Mouse (Mus musculus) cortical plate, adult 2 months (tissue): Measurements from ENCODE around the gene Fam107b. TPM values are rescaled to one million over a fixed set of nuclear protein-coding genes. Genes with fewer than 3 reads are reported as not detected.

Source experiments
- H3K27ac ChIP-seq: fragments of 200-500 bp; 2 replicates; pipeline ENCODE4 v1.5.1; 2012; ENCODE audit warnings: low read length, control low read depth, inconsistent platforms; ENCODE audit not compliant: insufficient read depth
- H3K4me1 ChIP-seq: fragments of 200-500 bp; 2 replicates; pipeline ENCODE4 v1.6.1; 2011; ENCODE audit warnings: low read length; ENCODE audit not compliant: control insufficient read depth, insufficient read depth
- H3K4me3 ChIP-seq: fragments of 200-500 bp; 2 replicates; pipeline ENCODE4 v1.5.1; 2011; ENCODE audit warnings: mild to moderate bottlenecking, low read length, control low read depth; ENCODE audit not compliant: insufficient read depth
- CTCF ChIP-seq: fragments of 200-500 bp; IDR thresholded peaks from 2 replicates; pipeline ENCODE4 v1.5.1; 2011; ENCODE audit warnings: mild to moderate bottlenecking, control low read depth, low read length; ENCODE audit not compliant: insufficient read depth; ENCODE audit errors: extremely low read depth
- POLR2A ChIP-seq: fragments of 200-500 bp; IDR thresholded peaks from 2 replicates; pipeline ENCODE4 v1.6.1; 2011; ENCODE audit warnings: mild to moderate bottlenecking, low read length, control low read depth; ENCODE audit not compliant: insufficient read depth; ENCODE audit errors: extremely low read depth
- polyA plus RNA-seq: library from polyadenylated mRNA; depleted of rRNA; stranded (reverse); fragments of >200 nt; gene quantifications from 2 replicates; pipeline ENCODE4 v1.2.3, GENCODE M21; 2012

The Fam107b gene
- polyA plus RNA-seq, 1 experiment, result 9.5 TPM

GRCm38 (mm10) chr2:3760234-3760836, 190.0 kb downstream of the Fam107b start:
- no peaks in the 10 kb centered on the region for H3K4me1 ChIP-seq
- H3K27ac ChIP-seq, result no peak overlapping the region
- TF ChIP-seq POLR2A (no peak), CTCF (no peak)
- no peak overlapping the region for H3K4me3 ChIP-seq

GRCm38 (mm10) chr2:3764136-3764535, 193.8 kb downstream of the Fam107b start:
- Histone ChIP-seq H3K4me1 (no peaks in the 10 kb centered on the region; the same call in 1 of the 2 replicates), H3K4me3 (no peak overlapping the region), H3K27ac (no peak overlapping the region)
- TF ChIP-seq CTCF, result no peak
- TF ChIP-seq POLR2A, result no peak

- Histone ChIP-seq H3K27ac (no peak overlapping the region), H3K4me3 (no peak overlapping the region), H3K4me1 (no peaks in the 10 kb centered on the region; the same call in 1 of the 2 replicates)
- TF ChIP-seq CTCF (no peak), POLR2A (no peak)
Observed at GRCm38 (mm10) chr2:3765957-3766783, 195.9 kb downstream of the Fam107b start.

GRCm38 (mm10) chr2:3769260-3769659, 199.0 kb downstream of the Fam107b start:
- Histone ChIP-seq H3K27ac (no peak overlapping the region), H3K4me1 (no peaks in the 10 kb centered on the region; the same call in 1 of the 2 replicates), H3K4me3 (no peak overlapping the region)
- TF ChIP-seq CTCF (peak; percentile 88), POLR2A (no peak)

- Histone ChIP-seq H3K4me3 (no peak overlapping the region), H3K4me1 (no peaks in the 10 kb centered on the region; the same call in 1 of the 2 replicates), H3K27ac (no peak overlapping the region)
- no peak for TF ChIP-seq CTCF
- no peak for TF ChIP-seq POLR2A
Observed at GRCm38 (mm10) chr2:3769786-3770318, 199.6 kb downstream of the Fam107b start.

- Histone ChIP-seq H3K27ac (no peak overlapping the region), H3K4me3 (no peak overlapping the region), H3K4me1 (no peaks in the 10 kb centered on the region; the same call in 1 of the 2 replicates)
- TF ChIP-seq CTCF (no peak), POLR2A (no peak)
Observed at GRCm38 (mm10) chr2:3770383-3770782, 200.1 kb downstream of the Fam107b start.

- H3K27ac ChIP-seq, result no peak overlapping the region
- no peak overlapping the region for H3K4me3 ChIP-seq
- no peaks in the 10 kb centered on the region for H3K4me1 ChIP-seq
- TF ChIP-seq POLR2A (no peak), CTCF (no peak)
Observed at GRCm38 (mm10) chr2:3771483-3771882, 201.2 kb downstream of the Fam107b start.

GRCm38 (mm10) chr2:3773089-3773488, 202.8 kb downstream of the Fam107b start:
- Histone ChIP-seq H3K4me3 (no peak overlapping the region), H3K27ac (no peak overlapping the region), H3K4me1 (no peaks in the 10 kb centered on the region)
- TF ChIP-seq CTCF, result no peak
- TF ChIP-seq POLR2A, result no peak

- TF ChIP-seq CTCF, result no peak
- TF ChIP-seq POLR2A, result no peak
- no peak overlapping the region for H3K27ac ChIP-seq
- no peaks in the 10 kb centered on the region for H3K4me1 ChIP-seq
- H3K4me3 ChIP-seq, result no peak overlapping the region
Observed at GRCm38 (mm10) chr2:3775569-3775968, 205.3 kb downstream of the Fam107b start.

- Histone ChIP-seq H3K4me3 (no peak overlapping the region), H3K27ac (no peak overlapping the region), H3K4me1 (no peaks in the 10 kb centered on the region)
- no peak for TF ChIP-seq POLR2A
- no peak for TF ChIP-seq CTCF
Observed at GRCm38 (mm10) chr2:3776045-3776444, 205.8 kb downstream of the Fam107b start.

GRCm38 (mm10) chr2:3777696-3778095, 207.4 kb downstream of the Fam107b start:
- no peaks in the 10 kb centered on the region for H3K4me1 ChIP-seq
- no peak overlapping the region for H3K4me3 ChIP-seq
- no peak overlapping the region for H3K27ac ChIP-seq
- TF ChIP-seq POLR2A (no peak), CTCF (no peak)
